Mouse (Mus musculus) G1E (cell line): ENCODE results near the gene Oas3.

Experiments used
- CTCF ChIP-seq: IDR thresholded peaks from 2 replicates; pipeline ENCODE4 v1.5.1; 2012; ENCODE audit warnings: low read depth, low read length, inconsistent platforms, mixed read lengths
- GATA1 ChIP-seq: IDR thresholded peaks from 2 replicates; pipeline ENCODE4 v1.6.1; 2012; ENCODE audit warnings: borderline replicate concordance, low read length, inconsistent platforms, mixed read lengths

DNA sequence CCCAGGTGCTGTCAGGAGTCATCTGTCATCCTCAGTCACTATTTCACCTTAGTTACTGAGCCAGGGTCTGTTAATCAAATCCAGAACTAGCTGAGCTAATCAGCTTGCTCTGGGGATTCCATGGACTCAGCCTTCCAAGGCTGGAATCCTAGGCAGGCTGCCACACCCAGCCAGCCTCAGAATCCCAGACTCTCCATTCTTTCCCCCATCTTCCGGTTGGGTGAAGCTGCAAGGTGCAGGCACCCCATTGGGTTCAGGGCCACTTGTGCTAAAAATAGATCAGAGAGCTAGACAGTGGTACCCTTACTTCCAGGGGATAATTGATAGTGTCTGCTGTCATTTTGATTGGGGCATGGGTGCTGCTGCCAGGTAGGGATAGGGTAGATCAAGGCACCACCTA lies 44.7 kb downstream of the Oas3 start:
- TF ChIP-seq GATA1: no peak
- no peak for TF ChIP-seq CTCF
